Mouse (Mus musculus) megakaryocyte progenitor cell, adult 5-6 weeks (primary cell): Measurements from ENCODE around the gene Patj. TPM values are rescaled to one million over a fixed set of nuclear protein-coding genes. Genes with fewer than 3 reads are reported as not detected.
"Not testable (repeated sequence)": the region's sequence is repeated elsewhere in the genome, so short reads cannot be mapped to it uniquely, and the experiment has no call there.

Source experiments
- ATAC-seq: replicated peaks from 2 replicates; pipeline ENCODE4 v1.8.0; 2016; ENCODE audit warnings: mild to moderate bottlenecking, moderate TSS enrichment, inconsistent platforms; ENCODE audit not compliant: poor library complexity
- total RNA-seq, 2 experiments: library from RNA; stranded (forward) in 1 of 2; stranded (reverse) in 1 of 2; fragments of 157-497, 149-512 nt in 1 of 2; fragments of 200-1000 nt in 1 of 2; gene quantifications; 2 replicates each; pipeline versions ENCODE4 v1.2.3 to v1.2.4; 2015 to 2017

Gene Patj
- total RNA-seq, 2 experiments from 2014 or later, result 1.8 to 3.6 TPM

- no peak for ATAC-seq
These were observed 322.4 kb downstream of the Patj start for GRCm38 (mm10) chr4:98717735-98718546.

- no peak for ATAC-seq
These were observed 322.9 kb downstream of the Patj start for GRCm38 (mm10) chr4:98718547-98718917.

GRCm38 (mm10) chr4:98722454-98722853 is 326.9 kb downstream of the Patj start:
- peak; percentile 94 for ATAC-seq

GRCm38 (mm10) chr4:98724682-98725081 is 329.1 kb downstream of the Patj start:
- ATAC-seq, result not testable (repeated sequence)

GRCm38 (mm10) chr4:98725439-98725838 is 329.9 kb downstream of the Patj start:
- peak; percentile 72 for ATAC-seq

- peak; percentile 15; the same call in 1 of the 2 replicates for ATAC-seq
These were observed 331.1 kb downstream of the Patj start, which contains the start of gene L1td1 for GRCm38 (mm10) chr4:98726590-98727237. L1td1 (plus strand) TSS chr4:98726734.

GRCm38 (mm10) chr4:98727295-98727958 is 331.8 kb downstream of the Patj start:
- ATAC-seq, result 0 out of 2 replicates have a peak, but pooled peaks have one; percentile 15

- no peak; the same call in 1 of the 2 replicates for ATAC-seq
These were observed 332.4 kb downstream of the Patj start for GRCm38 (mm10) chr4:98727959-98728347.

- no peak for ATAC-seq
These were observed 333.1 kb downstream of the Patj start for GRCm38 (mm10) chr4:98728716-98729115.

GRCm38 (mm10) chr4:98733660-98734059 is 338.1 kb downstream of the Patj start:
- ATAC-seq, result no peak

- ATAC-seq, result no peak
These were observed 344.2 kb downstream of the Patj start for GRCm38 (mm10) chr4:98739753-98740152.

GRCm38 (mm10) chr4:98743209-98743905 is 347.8 kb downstream of the Patj start:
- ATAC-seq, result no peak

GRCm38 (mm10) chr4:98743906-98744210 is 348.3 kb downstream of the Patj start:
- ATAC-seq, result no peak

GRCm38 (mm10) chr4:98754456-98754855 is 358.9 kb downstream of the Patj start:
- no peak for ATAC-seq

GRCm38 (mm10) chr4:98756141-98756540 is 360.6 kb downstream of the Patj start:
- no peak for ATAC-seq

- ATAC-seq, result no peak
These were observed 362.6 kb downstream of the Patj start for GRCm38 (mm10) chr4:98758012-98758821.

GRCm38 (mm10) chr4:98758872-98759518 is 363.4 kb downstream of the Patj start:
- ATAC-seq, result no peak

- no peak for ATAC-seq
These were observed 371.8 kb downstream of the Patj start for GRCm38 (mm10) chr4:98767134-98768133.
